Mouse (Mus musculus): ENCODE results near the gene Strada. TPM values are rescaled to one million over a fixed set of nuclear protein-coding genes. Genes with fewer than 3 reads are reported as not detected.
"Not testable (repeated sequence)": the region's sequence is repeated elsewhere in the genome, so short reads cannot be mapped to it uniquely, and the experiment has no call there.

The Strada gene
- polyA plus RNA-seq, 1 experiment from 2014 or later, result 40.6 TPM

GRCm38 (mm10) chr11:106126727-106127373 lies 75.1 kb downstream of the Strada start:
- ATAC-seq (ENCODE audit: insufficient read depth, low FRiP score, low TSS enrichment); DNase-seq (ENCODE audit: low spot score); H3K9me3 ChIP-seq (ENCODE audit: control insufficient read depth, low read length); H3K36me3 ChIP-seq (ENCODE audit: control insufficient read depth, insufficient read depth, low read length); H3K27ac ChIP-seq (ENCODE audit: low read depth, low read length); H3K27me3 ChIP-seq (ENCODE audit: control insufficient read depth, insufficient read depth, low read length); H3K4me2 ChIP-seq (ENCODE audit: low read depth); H3K9ac ChIP-seq (ENCODE audit: low read length); H3K4me1 ChIP-seq (ENCODE audit: control insufficient read depth, insufficient read depth, low read length); H3K4me3 ChIP-seq (ENCODE audit: low read depth, low read length): not testable (repeated sequence)
- 94% methylated on average over 4 of the region's 6 CpGs for WGBS

- Histone ChIP-seq H3K9me3 (ENCODE audit: control insufficient read depth, low read length) (no peaks in the 10 kb centered on the region), H3K9ac (ENCODE audit: low read length) (no peak overlapping the region), H3K4me3 (ENCODE audit: low read depth, low read length) (no peak overlapping the region), H3K36me3 (ENCODE audit: control insufficient read depth, insufficient read depth, low read length) (no peaks in the 10 kb centered on the region), H3K4me2 (ENCODE audit: low read depth) (no peak overlapping the region), H3K27ac (ENCODE audit: low read depth, low read length) (no peak overlapping the region), H3K4me1 (ENCODE audit: control insufficient read depth, insufficient read depth, low read length) (no peaks in the 10 kb centered on the region), H3K27me3 (ENCODE audit: control insufficient read depth, insufficient read depth, low read length) (no peaks in the 10 kb centered on the region)
- DNase-seq (ENCODE audit: low spot score), result no peak
- ATAC-seq (ENCODE audit: insufficient read depth, low FRiP score, low TSS enrichment), result no peak
- WGBS, result 82% methylated on average over 1 of the region's 1 CpGs
Observed at GRCm38 (mm10) chr11:106125827-106126226, 76.1 kb downstream of the Strada start.

GRCm38 (mm10) chr11:106124784-106125183 lies 77.2 kb downstream of the Strada start:
- H3K36me3 ChIP-seq (ENCODE audit: control insufficient read depth, insufficient read depth, low read length), result no peaks in the 10 kb centered on the region

GRCm38 (mm10) chr11:106122736-106123135 lies 79.2 kb downstream of the Strada start:
- H3K4me3 ChIP-seq (ENCODE audit: low read depth, low read length), result no peak overlapping the region
- no peak overlapping the region for H3K27ac ChIP-seq (ENCODE audit: low read depth, low read length)
- H3K9me3 ChIP-seq (ENCODE audit: control insufficient read depth, low read length), result no peaks in the 10 kb centered on the region
- no peak for ATAC-seq (ENCODE audit: insufficient read depth, low FRiP score, low TSS enrichment)
- no peak overlapping the region for H3K9ac ChIP-seq (ENCODE audit: low read length)
- H3K4me1 ChIP-seq (ENCODE audit: control insufficient read depth, insufficient read depth, low read length), result no peaks in the 10 kb centered on the region
- H3K27me3 ChIP-seq (ENCODE audit: control insufficient read depth, insufficient read depth, low read length), result no peaks in the 10 kb centered on the region
- no peak for DNase-seq (ENCODE audit: low spot score)
- peaks cover 2% of the 10 kb centered on the region; the same call in 1 of the 2 replicates for H3K36me3 ChIP-seq (ENCODE audit: control insufficient read depth, insufficient read depth, low read length)
- H3K4me2 ChIP-seq (ENCODE audit: low read depth), result no peak overlapping the region
- WGBS, result 88% methylated on average over 3 of the region's 3 CpGs

More at GRCm38 (mm10) chr11:106124784-106125183, 77.2 kb downstream of the Strada start:
- Histone ChIP-seq H3K9me3 (ENCODE audit: control insufficient read depth, low read length) (no peaks in the 10 kb centered on the region), H3K4me1 (ENCODE audit: control insufficient read depth, insufficient read depth, low read length) (no peaks in the 10 kb centered on the region), H3K4me2 (ENCODE audit: low read depth) (no peak overlapping the region), H3K27me3 (ENCODE audit: control insufficient read depth, insufficient read depth, low read length) (no peaks in the 10 kb centered on the region), H3K4me3 (ENCODE audit: low read depth, low read length) (no peak overlapping the region), H3K9ac (ENCODE audit: low read length) (no peak overlapping the region), H3K27ac (ENCODE audit: low read depth, low read length) (no peak overlapping the region)
- ATAC-seq (ENCODE audit: insufficient read depth, low FRiP score, low TSS enrichment) (no peak), DNase-seq (ENCODE audit: low spot score) (no peak)
- WGBS, result 82% methylated on average over 4 of the region's 4 CpGs

GRCm38 (mm10) chr11:106122221-106122620 lies 79.7 kb downstream of the Strada start:
- H3K9ac ChIP-seq (ENCODE audit: low read length), result no peak overlapping the region
- peaks cover 2% of the 10 kb centered on the region; the same call in 1 of the 2 replicates for H3K36me3 ChIP-seq (ENCODE audit: control insufficient read depth, insufficient read depth, low read length)
- no peaks in the 10 kb centered on the region for H3K27me3 ChIP-seq (ENCODE audit: control insufficient read depth, insufficient read depth, low read length)
- H3K4me3 ChIP-seq (ENCODE audit: low read depth, low read length), result no peak overlapping the region
- no peak for ATAC-seq (ENCODE audit: insufficient read depth, low FRiP score, low TSS enrichment)
- H3K4me2 ChIP-seq (ENCODE audit: low read depth), result no peak overlapping the region
- no peak for DNase-seq (ENCODE audit: low spot score)
- WGBS, result 89% methylated on average over 5 of the region's 5 CpGs
- H3K9me3 ChIP-seq (ENCODE audit: control insufficient read depth, low read length), result no peaks in the 10 kb centered on the region
- no peaks in the 10 kb centered on the region for H3K4me1 ChIP-seq (ENCODE audit: control insufficient read depth, insufficient read depth, low read length)
- H3K27ac ChIP-seq (ENCODE audit: low read depth, low read length), result no peak overlapping the region

Other genes starting within 250 kb of the Strada start
- 11.2 and 14.0 TPM in 2 replicates for gene Cyb561, start 248.8 kb downstream of the Strada start, polyA plus RNA-seq (2014; fragmentation: Nextera tagmentation; extraction: Ambion mirVana)
- 0.44 and 0.51 TPM in 2 replicates for gene Ace, start 234.2 kb downstream of the Strada start, polyA plus RNA-seq (2014; fragmentation: Nextera tagmentation; extraction: Ambion mirVana)
- not detected in 2 replicates for gene Ace3, start 207.5 kb downstream of the Strada start, polyA plus RNA-seq (2014; fragmentation: Nextera tagmentation; extraction: Ambion mirVana)
- 0.58 and 0.65 TPM in 2 replicates for gene Kcnh6, start 194.0 kb downstream of the Strada start, polyA plus RNA-seq (2014; fragmentation: Nextera tagmentation; extraction: Ambion mirVana)
- 94.6 and 100 TPM in 2 replicates for gene Dcaf7, start 165.3 kb downstream of the Strada start, polyA plus RNA-seq (2014; fragmentation: Nextera tagmentation; extraction: Ambion mirVana)
- gene Taco1, start 136.1 kb downstream of the Strada start, polyA plus RNA-seq (2014; fragmentation: Nextera tagmentation; extraction: Ambion mirVana), result 7.9 and 10.9 TPM in 2 replicates
- gene Map3k3, start 117.6 kb downstream of the Strada start, polyA plus RNA-seq (2014; fragmentation: Nextera tagmentation; extraction: Ambion mirVana), result 19.5 and 20.8 TPM in 2 replicates
- not detected in 2 replicates for gene Gm10840, start 41.3 kb downstream of the Strada start, polyA plus RNA-seq (2014; fragmentation: Nextera tagmentation; extraction: Ambion mirVana)
- 295 and 337 TPM in 2 replicates for gene Limd2, start 41.3 kb downstream of the Strada start, polyA plus RNA-seq (2014; fragmentation: Nextera tagmentation; extraction: Ambion mirVana)
- gene Ccdc47, start 14.2 kb upstream of the Strada start, polyA plus RNA-seq (2014; fragmentation: Nextera tagmentation; extraction: Ambion mirVana), result 63.1 and 73.4 TPM in 2 replicates
- 102 and 106 TPM in 2 replicates for gene Ddx42, start 14.8 kb upstream of the Strada start, polyA plus RNA-seq (2014; fragmentation: Nextera tagmentation; extraction: Ambion mirVana)
- gene Ftsj3, start 53.9 kb upstream of the Strada start, polyA plus RNA-seq (2014; fragmentation: Nextera tagmentation; extraction: Ambion mirVana), result 64.5 and 66.9 TPM in 2 replicates
- 414 and 431 TPM in 2 replicates for gene Psmc5, start 54.0 kb upstream of the Strada start, polyA plus RNA-seq (2014; fragmentation: Nextera tagmentation; extraction: Ambion mirVana)
- gene Smarcd2, start 70.8 kb upstream of the Strada start, polyA plus RNA-seq (2014; fragmentation: Nextera tagmentation; extraction: Ambion mirVana), result 42.0 and 44.4 TPM in 2 replicates
- 0.14 and 0.21 TPM in 2 replicates for gene Tcam1, start 74.5 kb upstream of the Strada start, polyA plus RNA-seq (2014; fragmentation: Nextera tagmentation; extraction: Ambion mirVana)
- gene Gh, start 99.7 kb upstream of the Strada start, polyA plus RNA-seq (2014; fragmentation: Nextera tagmentation; extraction: Ambion mirVana), result not detected in 2 replicates
- gene Cd79b, start 112.6 kb upstream of the Strada start, polyA plus RNA-seq (2014; fragmentation: Nextera tagmentation; extraction: Ambion mirVana), result 1.7 and 2.8 TPM in 2 replicates
- gene Scn4a, start 151.1 kb upstream of the Strada start, polyA plus RNA-seq (2014; fragmentation: Nextera tagmentation; extraction: Ambion mirVana), result 0.04 and 0.07 TPM in 2 replicates
- gene Prr29, start 163.3 kb upstream of the Strada start, polyA plus RNA-seq (2014; fragmentation: Nextera tagmentation; extraction: Ambion mirVana), result not detected in 2 replicates
- 16.1 and 16.8 TPM in 2 replicates for gene Icam2, start 185.9 kb upstream of the Strada start, polyA plus RNA-seq (2014; fragmentation: Nextera tagmentation; extraction: Ambion mirVana)

Data from neural tube, embryonic 11.5 days (tissue).